Mouse (Mus musculus): ENCODE data around the gene Vps26a.

Gene Vps26a

DNA sequence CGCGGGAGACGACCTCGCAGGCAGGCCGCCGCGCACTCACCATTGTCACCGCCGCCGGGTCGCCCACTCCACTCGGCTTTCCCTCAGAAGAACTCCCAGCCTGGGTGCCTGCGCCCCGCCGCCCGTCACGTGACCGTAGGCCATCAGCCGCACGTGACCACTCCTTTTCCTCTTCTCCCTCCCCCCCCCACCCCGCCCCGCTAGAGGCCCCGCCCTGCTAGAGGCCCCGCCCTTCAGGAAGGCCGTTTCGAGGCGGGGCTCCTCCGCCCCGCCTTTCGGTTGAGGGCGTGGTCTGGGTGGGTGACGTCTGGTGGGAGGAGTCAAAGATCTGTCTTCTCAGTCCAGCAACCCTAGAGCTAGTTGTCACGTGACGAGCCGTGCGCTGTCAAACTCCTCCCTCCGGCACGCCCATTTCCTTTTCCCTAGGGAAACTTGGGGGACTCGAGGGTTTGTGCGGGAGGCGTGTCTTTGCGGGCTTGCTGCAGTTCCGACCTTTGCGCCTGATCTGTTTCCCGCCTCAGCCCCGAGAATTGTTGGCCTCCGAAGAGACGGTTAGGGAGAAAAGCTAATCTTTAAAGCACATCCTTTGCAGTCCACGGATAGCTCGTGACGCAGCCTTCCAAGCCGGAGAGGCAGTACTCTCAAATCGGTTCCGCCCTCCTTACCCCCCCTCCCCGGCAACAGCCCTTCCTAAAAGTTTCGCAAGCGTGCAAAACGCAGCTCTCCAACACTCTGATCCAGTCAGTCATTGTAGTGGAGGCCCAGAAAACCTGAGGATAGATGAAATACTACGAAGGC, at the start of gene Vps26a:
Gene Vps26a, minus strand, starts transcription at position 188 of the 798 bp plus-strand sequence.
- DNase-seq (ENCODE audit: low spot score in 2 of 2), result peak; percentile 97

DNA sequence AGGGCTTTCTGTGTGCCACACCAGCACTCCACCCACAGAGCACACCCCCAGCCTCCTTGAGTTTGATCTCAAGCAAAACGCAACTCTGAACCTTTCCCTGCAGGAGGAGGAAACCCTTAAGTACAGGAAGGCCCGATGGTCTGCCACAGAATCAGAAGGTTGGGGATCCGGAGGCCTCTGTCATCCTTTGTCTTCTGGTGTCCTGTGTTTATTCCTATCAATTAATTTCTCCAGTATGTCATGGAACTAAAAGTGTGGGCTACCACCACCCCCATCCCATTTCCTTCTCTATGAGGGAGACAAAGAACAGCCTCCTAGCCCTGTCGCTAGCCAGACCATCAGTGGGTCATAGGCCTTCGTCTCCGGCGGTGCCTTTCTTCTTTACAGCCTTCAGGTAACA, 47.9 kb upstream of the Vps26a start:
- DNase-seq (ENCODE audit: low spot score in 2 of 2), result no peak

DNA sequence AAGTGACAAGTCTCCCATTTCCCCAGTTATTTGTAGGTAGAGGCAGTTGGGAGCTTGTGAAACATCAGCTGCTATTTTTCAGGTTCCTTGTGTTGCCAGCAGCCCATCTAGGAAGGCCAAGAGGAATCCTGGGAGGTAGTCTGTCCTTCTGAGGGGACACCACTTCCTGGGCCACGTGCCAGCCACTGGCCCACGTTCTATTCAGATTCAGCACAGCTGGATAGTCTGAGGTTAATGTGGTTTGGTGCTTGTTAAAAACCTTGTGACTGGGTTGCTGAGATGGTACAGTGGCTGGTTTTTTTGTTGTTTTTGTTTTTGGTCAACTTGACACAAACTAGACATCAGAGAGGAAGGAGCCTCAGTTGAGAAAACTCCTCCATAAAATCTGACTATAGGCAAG, 46.2 kb upstream of the Vps26a start:
- no peak for DNase-seq (ENCODE audit: low spot score in 2 of 2)

DNA sequence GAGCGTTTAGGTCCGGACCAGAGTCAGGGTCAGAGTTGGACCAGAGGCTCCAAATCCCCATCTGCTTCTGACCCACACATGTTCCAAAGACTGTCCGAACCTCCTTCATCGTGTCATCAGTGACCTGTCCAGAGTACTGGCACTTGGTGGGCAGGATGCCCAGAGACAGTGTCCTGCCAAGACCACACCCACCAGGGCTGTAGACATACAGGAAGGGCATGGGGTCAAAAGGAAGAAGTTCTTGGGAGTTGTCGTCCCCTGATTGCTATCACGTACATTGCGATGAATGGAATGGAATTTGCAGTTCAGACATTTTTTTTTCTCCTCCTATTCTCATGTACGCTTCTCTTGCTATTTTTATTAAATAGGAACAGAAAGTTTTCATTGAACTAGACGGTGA, 43.6 kb upstream of the Vps26a start:
- DNase-seq (ENCODE audit: low spot score in 2 of 2), result no peak

DNA sequence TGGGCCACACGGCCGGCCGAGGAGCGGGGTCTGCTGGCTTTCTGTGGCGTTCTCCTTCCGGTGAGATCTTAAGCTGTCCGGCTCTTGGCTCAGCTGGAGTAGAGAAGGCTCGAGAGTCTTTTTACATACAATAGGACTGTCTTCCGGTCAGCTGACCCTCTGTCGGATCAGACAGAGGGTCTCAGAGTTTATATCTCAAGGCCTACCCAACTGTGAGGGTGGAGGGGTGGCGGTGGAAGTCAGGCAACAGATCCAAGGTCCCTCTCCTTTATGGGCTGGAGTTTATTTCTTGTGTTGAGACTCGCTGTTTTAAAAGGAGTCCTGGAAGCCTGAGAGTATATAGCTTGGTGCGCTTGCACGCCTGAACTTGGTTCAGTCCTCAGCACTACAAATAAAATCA, 40.7 kb upstream of the Vps26a start, which contains the start of gene Srgn:
Gene Srgn, minus strand, starts transcription at position 101 of the 400 bp plus-strand sequence.
- no peak for DNase-seq (ENCODE audit: low spot score in 2 of 2)

DNA sequence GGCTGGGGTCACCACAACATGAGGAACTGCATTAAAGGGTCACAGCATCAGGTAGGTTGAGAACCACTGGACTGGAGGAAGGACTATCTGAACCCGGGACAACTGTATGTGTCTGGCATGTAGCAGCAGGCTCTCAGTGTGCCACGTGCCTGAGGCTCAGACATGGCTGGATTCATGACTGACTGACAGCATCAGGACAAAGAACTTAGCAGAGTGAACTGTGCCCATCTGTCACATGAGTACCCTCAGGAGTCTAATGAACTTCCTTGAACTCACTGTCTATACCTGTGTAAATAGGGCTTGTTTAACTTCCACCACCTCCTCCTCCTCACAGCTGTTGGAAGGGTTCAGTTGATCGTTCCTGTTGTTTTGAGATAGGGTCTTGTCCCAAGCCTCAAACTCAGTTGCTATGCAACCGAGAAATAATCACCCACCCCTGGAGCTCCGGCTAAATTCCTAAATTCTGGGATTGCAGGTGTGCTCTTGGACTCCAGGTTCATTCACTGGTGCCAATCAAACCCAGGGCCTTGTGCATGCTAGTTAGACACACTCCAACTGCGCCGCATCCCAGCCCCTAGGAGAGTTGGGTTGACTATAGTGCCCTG, 35.8 kb upstream of the Vps26a start:
- DNase-seq (ENCODE audit: low spot score in 2 of 2), result no peak

DNA sequence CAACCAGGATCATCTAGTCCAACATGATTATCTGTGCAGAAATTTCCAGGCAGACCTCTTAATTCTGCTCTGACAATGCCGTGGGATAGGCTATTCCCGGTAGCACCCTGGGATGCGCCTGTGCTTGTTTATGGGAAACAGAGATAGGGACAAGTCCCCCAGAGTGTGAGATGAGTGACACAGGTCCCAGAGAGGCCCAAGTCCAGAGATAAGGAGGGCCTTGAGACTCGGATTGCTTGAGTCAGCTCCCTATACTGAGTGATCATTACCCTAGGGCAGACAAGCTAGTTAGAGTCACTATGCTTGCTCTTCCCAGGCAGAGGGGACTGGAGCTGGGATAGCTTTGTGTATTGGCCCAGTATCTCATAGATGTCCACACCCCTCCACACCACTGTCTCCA, 35.2 kb upstream of the Vps26a start:
- DNase-seq (ENCODE audit: low spot score in 2 of 2), result no peak

DNA sequence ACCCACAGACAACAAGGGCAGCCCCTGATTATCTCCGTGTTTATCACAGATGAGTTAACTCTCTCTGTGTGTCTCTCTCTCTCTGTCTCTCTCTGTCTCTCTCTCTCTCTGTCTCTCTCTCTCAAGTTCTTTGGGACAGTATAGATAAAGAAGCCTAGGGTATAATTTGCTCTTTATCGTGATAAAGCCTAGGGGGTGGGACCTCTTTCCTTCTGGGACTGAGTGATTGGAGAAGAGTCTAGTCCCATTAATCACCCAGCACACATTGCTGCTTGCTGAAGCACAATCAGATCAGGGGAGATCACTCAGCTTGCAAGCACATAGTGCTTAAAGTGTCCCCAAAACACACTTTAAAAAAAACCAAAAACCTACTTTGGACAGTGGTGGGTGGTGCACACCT, 34.3 kb upstream of the Vps26a start:
- no peak for DNase-seq (ENCODE audit: low spot score in 2 of 2)

DNA sequence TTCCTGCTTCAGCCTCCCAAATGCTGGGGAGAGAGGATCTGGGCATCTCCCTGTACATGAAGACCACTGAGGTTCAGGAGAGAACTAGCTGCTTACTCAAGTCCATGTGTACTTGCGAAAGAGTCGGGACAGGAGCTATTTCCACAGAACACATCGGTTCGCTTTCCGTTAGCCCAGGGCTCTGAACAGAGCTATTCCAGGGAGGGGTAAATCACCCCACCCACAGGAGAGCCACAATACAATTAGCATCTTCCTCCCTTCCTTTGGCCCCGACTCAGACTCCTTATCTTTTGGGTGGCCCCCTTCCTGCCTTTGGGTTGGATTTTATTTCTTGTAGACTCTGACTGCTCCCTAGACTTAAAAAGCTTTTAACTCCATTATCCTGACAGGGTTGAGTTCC, 30.9 kb upstream of the Vps26a start:
- DNase-seq (ENCODE audit: low spot score in 2 of 2), result no peak

DNA sequence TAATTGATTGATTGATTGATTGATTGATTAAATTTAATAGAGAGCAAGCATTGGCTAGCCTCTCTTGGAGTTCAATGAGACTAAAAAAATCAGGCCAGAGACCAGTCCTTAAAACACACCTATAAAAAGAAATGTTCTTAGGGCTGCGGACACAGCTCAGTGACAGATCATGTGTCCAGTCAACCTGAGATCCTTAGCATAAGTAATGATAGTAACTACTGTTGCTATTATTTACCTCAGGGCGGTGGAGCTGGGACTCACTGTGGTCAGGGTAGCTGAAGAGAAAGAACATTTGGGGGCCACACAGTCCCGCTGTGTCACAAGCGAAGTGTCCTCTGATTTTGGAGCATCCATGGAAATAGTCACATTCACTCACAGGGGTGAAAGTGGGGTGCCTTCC, 26.2 kb upstream of the Vps26a start:
- no peak for DNase-seq (ENCODE audit: low spot score in 2 of 2)

DNA sequence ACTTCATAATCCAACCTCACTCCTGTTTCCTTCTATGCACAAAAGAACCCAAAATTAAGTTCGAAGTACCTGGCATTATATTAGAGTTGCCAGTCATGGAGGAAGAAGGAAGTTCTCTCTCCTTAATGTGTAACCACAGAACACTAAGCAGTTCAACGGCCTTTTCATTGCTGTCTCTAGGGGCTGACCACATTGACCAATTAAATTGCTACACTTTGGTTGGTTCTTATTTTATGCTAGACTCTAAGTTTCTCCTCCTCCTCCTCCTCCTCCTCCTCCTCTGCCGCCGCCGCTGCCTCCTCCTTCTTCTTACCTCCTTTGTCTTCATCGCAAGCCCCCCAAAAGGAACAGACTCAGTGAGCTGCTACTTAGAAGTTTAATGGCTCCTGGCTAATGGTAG, 24.9 kb upstream of the Vps26a start:
- no peak for DNase-seq (ENCODE audit: low spot score in 2 of 2)

DNA sequence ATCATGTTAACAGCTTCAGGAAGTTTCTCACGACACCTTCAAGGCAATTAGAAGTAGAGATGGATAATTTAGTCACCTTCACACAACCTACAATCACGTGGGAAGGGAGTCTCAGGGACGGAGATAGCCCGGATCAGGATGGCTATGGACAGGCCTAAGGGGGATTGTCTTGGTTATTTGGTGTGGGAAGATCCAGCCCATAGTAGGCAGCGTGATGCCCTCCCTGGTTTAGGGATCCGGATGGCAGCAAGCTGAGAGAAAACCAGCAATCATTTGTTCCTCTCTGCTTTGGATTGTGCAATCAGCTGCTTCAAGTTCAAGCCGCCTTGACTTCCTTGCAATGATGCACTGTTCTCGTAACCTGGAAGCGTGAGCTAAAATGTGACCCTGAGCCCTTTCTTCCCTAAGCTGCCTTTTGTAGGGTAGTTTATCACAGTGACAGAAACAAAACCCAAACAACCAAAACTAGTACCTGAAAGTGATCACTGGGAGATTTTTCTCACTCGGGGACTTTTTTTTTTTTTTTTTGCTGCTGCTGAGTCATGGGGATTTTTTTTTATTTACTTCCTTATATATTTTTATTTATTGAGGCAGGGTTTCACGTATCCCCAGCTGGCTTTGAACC, 22.5 kb upstream of the Vps26a start:
- DNase-seq (ENCODE audit: low spot score in 2 of 2), result no peak

DNA sequence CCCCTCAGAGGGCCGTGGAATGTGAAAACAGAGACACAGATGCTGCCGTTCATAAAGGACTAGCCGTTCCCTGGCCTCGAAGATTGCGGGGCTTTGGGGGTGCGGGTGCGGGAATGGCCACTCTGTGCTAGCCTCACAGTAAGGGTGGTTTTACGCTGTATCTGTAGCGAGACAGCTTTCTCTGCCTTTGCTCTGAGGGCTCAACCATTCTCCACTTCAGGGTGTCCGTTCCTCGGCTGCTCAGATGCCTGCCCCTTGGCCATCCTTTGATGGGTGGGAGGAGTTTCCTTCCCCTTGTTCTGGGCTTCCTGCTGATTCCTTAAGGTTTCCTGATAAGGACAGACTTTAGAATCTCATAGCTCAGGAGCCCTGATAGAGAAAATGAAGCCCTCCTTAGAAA, 21.9 kb upstream of the Vps26a start:
- DNase-seq (ENCODE audit: low spot score in 2 of 2), result no peak

DNA sequence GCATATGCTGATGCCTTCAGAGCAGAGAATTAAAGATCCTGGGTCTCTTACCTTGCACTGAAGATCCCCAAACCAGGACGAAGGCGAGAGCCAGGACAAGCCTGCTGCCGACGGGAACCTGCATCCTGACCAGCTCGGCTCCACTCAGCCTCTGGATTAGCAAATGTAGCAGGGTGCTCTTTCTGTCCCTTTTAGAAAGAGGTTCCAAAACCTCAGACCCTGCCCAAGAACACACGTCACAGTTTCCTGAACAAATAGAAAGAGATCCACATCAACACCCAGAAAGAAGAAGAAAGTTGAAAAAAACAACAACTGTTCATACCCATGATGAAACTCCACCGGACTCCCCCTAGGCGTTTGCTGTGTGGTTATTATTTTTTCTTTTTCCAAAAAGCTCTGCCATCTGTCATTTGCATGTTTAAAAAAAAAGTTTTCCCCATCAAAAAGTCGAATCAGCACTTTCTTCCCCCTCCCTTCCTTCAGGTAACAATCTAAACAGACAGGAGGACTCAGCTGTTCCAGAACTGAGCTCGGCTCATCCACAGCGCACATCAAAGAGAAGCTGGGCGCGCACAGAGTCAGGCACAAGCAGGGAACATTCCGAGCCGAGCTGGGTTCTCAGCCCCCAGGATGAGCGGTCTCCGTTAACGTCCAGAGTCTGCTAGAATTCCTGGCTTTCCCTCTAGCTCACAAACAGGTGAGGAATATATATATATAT, 21.1 kb upstream of the Vps26a start:
- DNase-seq (ENCODE audit: low spot score in 2 of 2), result no peak

DNA sequence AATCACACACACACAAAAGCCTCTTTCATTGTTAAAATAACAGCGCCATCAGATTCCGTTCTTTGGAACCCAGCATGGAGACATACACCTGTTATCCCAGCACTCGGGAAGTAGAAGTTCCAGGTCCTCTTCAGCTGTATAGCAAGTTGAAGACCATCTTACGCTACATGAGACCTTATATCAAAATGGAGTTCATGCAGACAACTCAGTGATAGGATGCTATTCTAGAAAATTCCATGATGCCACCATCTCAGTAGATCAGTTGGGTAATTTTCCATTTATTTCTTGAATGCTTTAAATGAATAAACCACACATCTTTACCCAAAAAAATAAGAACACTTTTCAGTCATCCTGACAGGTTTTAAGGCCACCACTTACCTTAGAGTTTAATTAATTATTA, 20.5 kb upstream of the Vps26a start:
- no peak for DNase-seq (ENCODE audit: low spot score in 2 of 2)

DNA sequence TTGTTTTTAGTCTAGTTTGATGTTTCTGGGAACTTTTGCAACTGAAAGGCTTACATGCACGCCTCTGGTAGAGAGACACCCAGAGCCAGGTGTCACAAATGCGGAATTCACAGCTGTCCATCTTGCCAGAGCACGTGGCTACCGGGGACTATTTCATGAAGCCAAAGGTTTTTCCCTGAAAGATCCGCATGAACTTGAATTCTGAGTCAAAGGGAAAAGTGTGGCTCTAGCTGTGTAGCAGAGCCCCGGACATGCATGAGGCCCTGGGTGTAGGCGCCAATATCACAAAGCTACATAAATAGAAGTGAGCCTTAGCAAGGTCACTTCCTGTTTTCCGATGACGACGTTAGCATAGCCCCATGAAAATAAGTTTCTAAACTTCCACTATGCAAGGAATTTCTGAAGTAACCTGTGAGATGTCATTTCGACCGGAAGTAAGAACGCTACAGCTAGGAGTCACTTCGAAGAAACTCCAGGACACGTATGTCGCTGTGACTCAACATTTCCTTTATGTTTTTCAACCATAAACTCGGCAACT, 19.5 kb upstream of the Vps26a start:
- no peak for DNase-seq (ENCODE audit: low spot score in 2 of 2)

DNA sequence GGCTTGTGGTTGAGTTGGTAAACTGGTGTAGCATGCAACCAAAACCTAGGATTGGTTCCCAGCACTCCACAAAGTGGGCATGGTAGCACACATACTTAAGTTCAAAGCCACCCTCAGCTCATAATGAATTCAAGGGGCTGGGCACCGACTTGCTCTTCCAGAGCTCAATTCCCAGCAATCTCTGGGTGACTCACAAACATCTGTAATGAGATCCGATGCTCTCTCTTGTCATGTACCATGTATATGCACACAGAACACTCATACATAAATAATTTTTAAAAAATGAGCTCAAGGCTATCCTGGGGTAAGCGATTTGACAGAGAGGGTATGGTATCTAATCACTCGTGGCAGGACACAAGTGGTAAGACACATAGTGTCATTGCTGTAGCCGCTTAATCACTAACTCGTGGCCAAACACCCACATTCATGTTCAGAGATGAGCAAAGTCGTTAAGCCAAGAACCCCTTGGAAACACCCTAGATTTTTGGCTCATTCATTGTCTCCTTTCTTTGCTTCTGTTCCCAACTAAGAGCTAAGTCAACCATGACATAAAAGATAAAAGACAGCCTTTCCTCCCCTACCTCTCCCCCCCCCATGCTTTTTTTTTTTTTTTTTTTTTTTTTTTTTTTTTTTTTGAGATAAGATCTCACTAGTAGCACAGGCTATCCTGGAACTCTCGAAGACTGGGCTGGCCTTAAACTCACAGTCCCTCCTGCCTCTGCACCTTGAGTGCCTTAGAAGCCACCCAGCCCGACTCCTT, 18.8 kb upstream of the Vps26a start:
- no peak for DNase-seq (ENCODE audit: low spot score in 2 of 2)

DNA sequence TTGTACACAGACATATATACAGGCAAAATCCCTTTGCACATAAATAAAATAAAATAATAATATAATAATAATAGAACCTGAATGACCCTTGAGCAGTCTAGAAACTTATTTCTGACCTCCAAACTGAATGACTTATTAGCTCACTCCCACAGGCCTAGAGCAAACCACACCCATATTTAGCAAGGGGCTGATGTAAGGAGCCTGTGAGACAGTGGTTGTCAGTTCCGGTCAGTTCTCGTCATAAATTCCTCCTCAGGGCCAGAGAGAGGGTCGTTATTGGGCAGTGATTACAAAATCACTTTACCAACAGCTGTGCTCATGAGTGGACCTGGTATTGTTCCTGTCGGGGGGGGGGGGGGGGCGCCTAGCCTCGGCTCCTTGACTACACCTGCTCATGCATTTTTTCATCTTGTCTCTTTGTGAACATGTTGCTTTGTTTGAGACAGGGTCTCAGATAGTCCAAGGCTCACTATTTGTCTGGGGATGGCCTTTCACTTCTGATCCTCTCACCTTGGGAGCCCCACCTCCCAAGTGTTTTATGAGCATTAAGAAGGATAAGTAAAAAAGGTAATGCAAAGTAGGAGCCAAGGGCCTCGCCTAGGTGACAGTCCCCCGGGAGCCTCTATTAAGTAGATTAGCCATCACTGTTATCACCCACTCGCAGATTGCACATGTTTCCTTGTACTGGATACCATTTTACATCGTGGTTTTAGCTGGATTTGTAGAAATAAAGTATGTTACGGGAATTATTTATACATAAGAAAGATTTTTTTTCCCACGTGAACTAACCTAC, 17.4 kb upstream of the Vps26a start:
- DNase-seq (ENCODE audit: low spot score in 2 of 2), result no peak

DNA sequence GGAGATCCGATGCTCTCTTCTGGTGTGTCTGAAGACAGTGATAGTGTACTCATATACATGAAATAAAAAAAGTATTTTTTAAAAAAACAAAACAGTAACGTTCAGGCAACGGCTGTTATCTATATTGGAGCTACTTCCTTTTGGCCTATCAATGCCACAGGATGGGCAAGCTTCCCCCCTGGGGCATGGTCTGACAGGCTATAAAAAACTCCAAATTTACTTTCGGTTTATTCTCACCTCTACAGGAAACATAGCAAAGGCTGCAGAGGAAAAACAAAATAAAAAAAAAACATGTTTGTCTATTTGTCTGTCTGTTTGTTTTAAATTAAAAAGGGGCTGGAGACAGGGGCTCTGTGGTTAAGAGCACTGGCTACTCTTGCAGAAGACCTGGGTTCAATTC, 16.7 kb upstream of the Vps26a start:
- DNase-seq (ENCODE audit: low spot score in 2 of 2), result no peak

DNA sequence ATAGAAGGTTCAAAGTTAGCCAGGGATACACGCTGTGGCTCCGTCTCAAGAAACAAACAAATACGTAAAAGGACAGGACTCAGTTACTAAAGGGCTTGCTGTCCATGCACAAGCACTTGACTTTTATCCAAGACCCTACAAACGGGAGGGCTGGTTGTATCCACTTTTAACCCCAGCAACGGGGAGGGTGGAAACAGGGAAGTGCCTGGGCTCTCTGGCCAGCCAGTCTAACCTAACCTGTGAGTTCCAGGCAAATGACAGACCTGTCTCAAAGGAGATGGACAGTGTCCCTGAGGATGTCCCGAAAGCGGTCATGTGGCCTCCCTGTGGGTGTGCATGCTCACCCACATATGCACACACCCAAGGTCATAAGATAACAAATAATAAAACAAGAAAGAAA, 15.3 kb upstream of the Vps26a start:
- DNase-seq (ENCODE audit: low spot score in 2 of 2), result no peak

All from frontal cortex, postnatal 36 days (tissue).